Mouse (Mus musculus) lung, embryonic 16.5 days (tissue): ENCODE measurements around the gene Cntfr. TPM values are rescaled to one million over a fixed set of nuclear protein-coding genes. Genes with fewer than 3 reads are reported as not detected.

Source experiments
- ATAC-seq: fragments of 200-750 bp; cut with Nextera tagmentation; 2 replicates; pipeline ENCODE4 v1.8.0; 2017; ENCODE audit warnings: low read depth, mild to moderate bottlenecking, moderate library complexity
- H3K27ac ChIP-seq: fragments of 300-500 bp; sonication (generic); 2 replicates; pipeline ENCODE4 v1.5.1; 2014; ENCODE audit warnings: mild to moderate bottlenecking, control low read depth, low read length
- H3K27me3 ChIP-seq: fragments of 300-500 bp; sonication (generic); 2 replicates; pipeline ENCODE4 v1.6.1; 2014; ENCODE audit warnings: low read depth, low read length, mixed read lengths; ENCODE audit not compliant: control insufficient read depth, insufficient read depth
- H3K36me3 ChIP-seq: fragments of 300-500 bp; sonication (generic); 2 replicates; pipeline ENCODE4 v1.6.1; 2014; ENCODE audit warnings: low read length; ENCODE audit not compliant: control insufficient read depth, insufficient read depth
- H3K4me1 ChIP-seq: fragments of 300-500 bp; sonication (generic); replicated peaks from 2 replicates; pipeline ENCODE4 v1.6.1; 2014; ENCODE audit warnings: low read length, mixed read lengths; ENCODE audit not compliant: control insufficient read depth, insufficient read depth
- H3K4me2 ChIP-seq: fragments of 300-500 bp; sonication (generic); 2 replicates; pipeline ENCODE4 v1.6.1; 2014; ENCODE audit warnings: low read depth, low read length, control low read depth
- H3K4me3 ChIP-seq: fragments of 300-500 bp; sonication (generic); 2 replicates; pipeline ENCODE4 v1.5.1; 2014; ENCODE audit warnings: mild to moderate bottlenecking, low read length, control low read depth
- H3K9ac ChIP-seq: fragments of 300-500 bp; sonication (generic); 2 replicates; pipeline ENCODE4 v1.6.1; 2014; ENCODE audit warnings: low read length, control low read depth
- H3K9me3 ChIP-seq: fragments of 300-500 bp; sonication (generic); 2 replicates; pipeline ENCODE4 v1.6.1; 2016; ENCODE audit warnings: low read length; ENCODE audit not compliant: control insufficient read depth
- WGBS: fragments of 180-500 bp; shearing (Covaris S2); extraction: QIAGEN DNeasy Blood & Tissue Kit; methylation state at CpG from one replicate; pipeline ENCODE4 v1.1.7; 2014; 5-methylcytosine and 5-hydroxymethylcytosine counted together
- polyA plus RNA-seq: library from polyadenylated mRNA; unstranded; fragments of >200 nt; fragmentation: Nextera tagmentation; extraction: Ambion mirVana; gene quantifications from 2 replicates; pipeline ENCODE4 v1.2.1, GENCODE M21; 2015

The Cntfr gene
- polyA plus RNA-seq, 1 experiment from 2014 or later, result 8.4 TPM

DNA sequence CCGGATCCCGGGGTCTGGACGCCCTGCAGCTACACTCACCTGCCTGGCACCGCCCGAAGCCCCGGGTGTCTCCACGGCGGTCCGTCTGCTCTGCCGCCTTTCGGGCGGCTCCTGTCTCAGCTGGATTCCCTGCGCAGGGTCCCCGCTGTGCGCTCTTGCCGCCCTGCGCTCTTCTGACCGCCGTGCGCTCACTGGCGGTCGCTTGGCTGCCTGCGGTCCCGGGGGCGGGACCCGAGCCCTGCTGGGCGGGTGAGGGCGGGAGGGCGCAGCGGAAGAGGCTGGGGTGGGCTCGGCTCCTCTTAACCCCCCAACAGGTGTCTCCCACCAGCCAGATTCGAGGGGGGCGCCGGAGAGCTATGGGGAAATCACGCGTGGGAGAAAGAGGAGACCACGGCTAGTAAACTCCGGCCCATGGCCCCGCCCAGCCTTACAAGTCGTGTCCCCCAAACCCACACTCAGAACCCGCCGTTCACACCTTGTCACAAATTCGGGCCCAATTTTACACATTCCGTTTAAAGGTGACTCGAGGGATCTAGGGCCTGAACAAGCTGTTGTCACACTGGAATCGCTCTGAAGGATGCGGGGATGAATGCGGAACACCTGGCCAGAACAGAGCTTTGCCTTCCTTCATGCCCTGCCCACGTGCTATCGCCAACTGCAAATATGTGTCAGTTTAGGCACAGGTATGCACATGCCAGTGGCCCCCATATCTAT, 34.3 kb upstream of the Cntfr start, which contains the start of gene Arid3c:
TSS of gene Arid3c (minus strand) at position 91 of the 714 bp plus-strand sequence.
- Histone ChIP-seq H3K36me3 (no peaks in the 10 kb centered on the region), H3K9me3 (no peaks in the 10 kb centered on the region), H3K27ac (no peak within 1 kb of the TSS), H3K4me1 (0 out of 2 replicates have a peak, but pooled peaks cover 2% of the 10 kb centered on the region), H3K27me3 (peaks cover 65% of the 10 kb centered on the region), H3K4me2 (peak within 1 kb of the TSS; percentile 63), H3K4me3 (peak within 1 kb of the TSS; percentile 40), H3K9ac (peak within 1 kb of the TSS; percentile 49)
- peak; percentile 61 for ATAC-seq
- 2% methylated on average over 49 of the region's 50 CpGs for WGBS

DNA sequence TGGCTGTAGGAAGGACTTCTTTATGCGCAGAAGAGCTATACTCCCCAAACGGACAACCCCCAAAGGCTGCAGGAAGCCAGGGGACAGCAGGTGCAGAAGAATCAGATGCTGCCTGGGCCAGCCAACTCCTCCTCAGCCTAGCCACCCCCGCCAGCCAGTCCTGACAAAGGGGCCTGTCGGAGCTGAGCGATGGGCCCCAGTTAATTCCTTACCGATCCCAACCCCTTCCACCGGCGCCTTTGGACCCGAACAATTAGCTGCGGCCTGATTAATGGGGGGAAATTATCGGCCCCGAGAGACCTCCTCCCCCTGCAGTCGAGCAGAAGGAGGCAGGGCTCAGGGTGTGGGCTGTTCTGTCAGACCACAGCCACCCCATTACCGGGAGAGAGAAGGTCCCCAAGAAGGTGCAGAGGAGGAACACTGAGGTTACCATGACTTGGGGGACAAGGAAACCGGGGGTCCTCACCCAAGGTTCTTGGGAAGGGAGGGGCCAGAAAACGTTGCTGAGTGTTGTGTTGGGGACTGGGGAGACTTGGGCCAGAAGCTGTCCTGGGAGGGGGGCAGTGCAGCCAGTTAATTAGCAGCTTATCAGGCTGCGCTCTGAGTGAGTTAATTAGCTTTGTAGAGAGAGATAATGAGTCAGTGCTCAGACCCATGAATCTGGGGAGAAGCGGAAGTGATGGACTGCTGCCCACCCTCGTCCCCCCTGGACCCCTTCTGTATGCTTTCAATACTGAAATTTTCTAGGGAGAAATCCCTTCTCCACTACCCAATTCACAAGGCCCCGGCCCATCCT, 30.1 kb upstream of the Cntfr start:
- no peak overlapping the region for H3K27ac ChIP-seq
- H3K36me3 ChIP-seq, result no peaks in the 10 kb centered on the region
- H3K27me3 ChIP-seq, result peaks cover 77% of the 10 kb centered on the region
- no peaks in the 10 kb centered on the region for H3K9me3 ChIP-seq
- H3K4me1 ChIP-seq, result peaks cover 7% of the 10 kb centered on the region
- no peak overlapping the region for H3K4me2 ChIP-seq
- ATAC-seq, result no peak
- 16% methylated on average over 20 of the region's 20 CpGs for WGBS
- H3K9ac ChIP-seq, result no peak overlapping the region
- H3K4me3 ChIP-seq, result no peak overlapping the region

- H3K4me1 ChIP-seq, result peaks cover 9% of the 10 kb centered on the region
- H3K9ac ChIP-seq, result peak within 1 kb of the TSS; percentile 85
- peak within 1 kb of the TSS; percentile 90 for H3K4me2 ChIP-seq
- peaks cover 42% of the 10 kb centered on the region for H3K27me3 ChIP-seq
- no peaks in the 10 kb centered on the region for H3K9me3 ChIP-seq
- WGBS, result under 1% methylated on average over 27 of the region's 27 CpGs
- H3K36me3 ChIP-seq, result peaks cover 5% of the 10 kb centered on the region; the same call in 1 of the 2 replicates
- peak within 1 kb of the TSS; percentile 79 for H3K4me3 ChIP-seq
- H3K27ac ChIP-seq, result no peak within 1 kb of the TSS
- peak; percentile 98 for ATAC-seq
These were observed 26.0 kb upstream of the Cntfr start, which contains the start of gene Dctn3 for GRCm38 (mm10) chr4:41722918-41723351. TSS of gene Dctn3 (minus strand) at chr4:41723170.

DNA sequence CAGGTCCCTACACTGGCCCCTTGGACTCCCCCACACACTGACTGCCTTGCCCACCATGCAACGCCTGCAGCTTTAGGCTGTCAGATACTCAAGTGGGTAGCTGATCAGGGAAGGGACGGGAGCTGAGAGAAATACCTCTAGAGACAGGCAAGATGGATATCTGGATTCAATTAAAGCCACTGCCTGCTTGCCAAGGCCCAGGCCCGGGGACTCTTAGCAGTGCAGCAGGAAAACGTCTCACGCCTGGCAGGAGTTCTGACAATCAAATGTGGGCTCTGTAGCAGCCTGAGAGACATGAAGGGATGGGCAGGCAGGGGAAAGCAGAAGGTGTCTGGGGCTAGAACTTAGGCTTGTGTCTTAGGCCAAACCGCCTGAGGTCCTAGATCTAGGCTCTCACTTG, 19.9 kb upstream of the Cntfr start:
- H3K4me3 ChIP-seq, result no peak overlapping the region
- peaks cover 9% of the 10 kb centered on the region; the same call in 1 of the 2 replicates for H3K36me3 ChIP-seq
- no peak overlapping the region for H3K27ac ChIP-seq
- ATAC-seq, result no peak
- H3K4me1 ChIP-seq, result peaks cover 13% of the 10 kb centered on the region
- H3K9ac ChIP-seq, result no peak overlapping the region
- H3K9me3 ChIP-seq, result no peaks in the 10 kb centered on the region
- no peak overlapping the region for H3K4me2 ChIP-seq
- WGBS, result 71% methylated on average over 6 of the region's 6 CpGs
- H3K27me3 ChIP-seq, result no peaks in the 10 kb centered on the region

DNA sequence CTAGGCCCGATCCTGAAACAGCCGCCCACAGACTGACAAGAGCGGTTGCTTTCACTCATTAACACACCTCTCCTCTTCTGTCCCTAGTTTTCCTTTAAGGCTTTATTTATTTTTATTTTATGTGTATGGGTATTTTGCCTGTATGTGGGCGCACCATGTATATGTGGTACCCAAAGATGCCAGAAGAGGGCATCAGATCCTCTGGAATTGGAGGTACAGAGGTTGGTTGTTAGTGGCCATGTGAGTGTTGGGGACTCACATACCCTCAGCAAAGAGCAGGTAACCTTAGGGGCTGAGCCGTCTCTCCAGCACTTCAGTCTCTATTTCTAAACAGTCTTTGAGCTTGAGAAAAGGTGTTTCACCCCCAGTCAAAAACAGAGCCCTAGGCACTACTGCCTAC, 18.7 kb upstream of the Cntfr start:
- no peaks in the 10 kb centered on the region for H3K9me3 ChIP-seq
- no peaks in the 10 kb centered on the region for H3K27me3 ChIP-seq
- H3K4me2 ChIP-seq, result no peak overlapping the region
- no peak overlapping the region for H3K9ac ChIP-seq
- ATAC-seq, result no peak
- 84% methylated on average over 5 of the region's 5 CpGs for WGBS
- no peak overlapping the region for H3K4me3 ChIP-seq
- H3K36me3 ChIP-seq, result peaks cover 16% of the 10 kb centered on the region; the same call in 1 of the 2 replicates
- H3K27ac ChIP-seq, result no peak overlapping the region
- peaks cover 16% of the 10 kb centered on the region for H3K4me1 ChIP-seq

GRCm38 (mm10) chr4:41715082-41715481, 18.2 kb upstream of the Cntfr start:
- no peak overlapping the region for H3K9ac ChIP-seq
- H3K4me1 ChIP-seq, result peaks cover 16% of the 10 kb centered on the region
- H3K4me2 ChIP-seq, result no peak overlapping the region
- no peak overlapping the region for H3K27ac ChIP-seq
- no peaks in the 10 kb centered on the region for H3K27me3 ChIP-seq
- no peak for ATAC-seq
- H3K36me3 ChIP-seq, result peaks cover 16% of the 10 kb centered on the region; the same call in 1 of the 2 replicates
- H3K9me3 ChIP-seq, result no peaks in the 10 kb centered on the region
- WGBS, result 73% methylated on average over 8 of the region's 8 CpGs
- H3K4me3 ChIP-seq, result no peak overlapping the region

DNA sequence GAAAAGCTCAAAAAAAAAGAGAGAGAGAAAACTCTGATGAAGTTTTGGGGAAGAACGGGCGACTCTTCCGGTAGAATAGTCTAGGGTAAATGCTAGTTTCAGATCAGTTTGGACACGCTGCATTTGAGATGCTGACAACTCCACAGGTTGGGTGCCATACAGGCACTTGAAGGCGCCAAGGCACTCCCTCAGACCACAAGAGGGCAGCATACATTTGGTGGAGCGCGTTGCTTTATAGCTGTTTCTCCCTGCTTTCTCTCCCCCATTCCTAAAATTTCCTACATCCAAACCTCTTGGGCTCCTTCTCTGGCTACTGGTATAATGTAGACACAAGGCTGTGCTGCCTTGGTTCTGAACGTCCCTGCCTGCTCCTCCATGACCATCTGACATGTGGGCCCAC, 17.4 kb upstream of the Cntfr start:
- Histone ChIP-seq H3K4me2 (peak overlapping the region; percentile 95), H3K9me3 (no peaks in the 10 kb centered on the region), H3K9ac (peak overlapping the region; percentile 84; the same call in 1 of the 2 replicates), H3K4me1 (peaks cover 16% of the 10 kb centered on the region), H3K4me3 (peak overlapping the region; percentile 64; the same call in 1 of the 2 replicates), H3K27me3 (no peaks in the 10 kb centered on the region), H3K27ac (no peak overlapping the region), H3K36me3 (peaks cover 16% of the 10 kb centered on the region; the same call in 1 of the 2 replicates)
- ATAC-seq, result 0 out of 2 replicates have a peak, but pooled peaks have one; percentile 28
- 16% methylated on average over 8 of the region's 8 CpGs for WGBS

DNA sequence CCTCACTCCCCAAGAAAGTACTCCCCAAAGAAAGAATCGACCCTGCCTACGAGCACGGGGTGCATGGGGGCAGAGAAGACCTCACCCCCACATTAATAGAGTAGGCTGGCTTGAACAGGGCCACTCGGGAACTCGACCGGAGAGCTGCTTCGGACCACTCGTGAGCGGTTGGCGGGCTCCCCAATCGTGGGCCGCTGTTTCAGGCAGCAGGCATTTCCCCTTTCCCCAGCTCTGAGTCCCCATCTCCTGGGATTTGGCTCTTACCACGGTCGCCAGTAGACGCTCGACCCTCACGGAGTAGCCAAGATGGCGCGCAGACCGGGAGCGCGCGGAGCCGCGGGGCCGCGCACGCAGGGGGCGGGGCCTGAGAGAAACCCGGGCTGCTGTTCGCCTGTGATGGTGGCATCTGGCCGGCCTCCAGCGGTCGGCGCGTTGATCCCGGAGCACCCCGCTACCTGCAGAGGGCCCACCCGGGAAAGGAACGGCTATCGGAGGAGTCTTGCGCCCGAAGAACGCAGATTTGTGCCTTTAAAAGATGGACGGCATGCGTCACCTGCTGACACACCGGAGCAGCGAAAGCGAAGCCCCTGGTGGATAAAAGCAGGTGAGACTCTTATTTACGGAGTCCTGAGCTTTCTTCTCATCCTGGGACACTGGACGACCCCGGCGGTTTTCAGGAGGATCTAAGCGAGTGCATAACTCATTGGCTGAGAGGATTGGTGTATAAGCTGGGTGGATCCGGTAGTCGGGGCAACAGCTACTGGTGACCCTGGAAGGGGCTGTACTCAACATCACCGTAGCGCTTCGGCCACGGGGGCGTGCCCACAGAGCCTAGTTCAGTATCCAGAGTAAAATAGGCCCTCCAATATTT, 16.5 kb upstream of the Cntfr start, which contains the start of gene Rpp25l:
TSS of gene Rpp25l (minus strand) at position 338 of the 871 bp plus-strand sequence.
- peak; percentile 79 for ATAC-seq
- WGBS, result under 1% methylated on average over 61 of the region's 61 CpGs
- Histone ChIP-seq H3K4me2 (peak within 1 kb of the TSS; percentile 95), H3K36me3 (peaks cover 15% of the 10 kb centered on the region; the same call in 1 of the 2 replicates), H3K27ac (peak within 1 kb of the TSS; percentile 50), H3K4me3 (peak within 1 kb of the TSS; percentile 64), H3K9me3 (no peaks in the 10 kb centered on the region), H3K27me3 (no peaks in the 10 kb centered on the region), H3K4me1 (peaks cover 16% of the 10 kb centered on the region), H3K9ac (peak within 1 kb of the TSS; percentile 84)
